14 mouse cellular contexts compared by ENCODE assay signal in genomic region chr7:127234777-127235176, GRCm38 (mm10). TPM values are rescaled to one million over a fixed set of nuclear protein-coding genes. Genes with fewer than 3 reads are reported as not detected.
DNase-seq lines count a peak whose midpoint lies in the region; ATAC-seq and TF ChIP-seq lines count a peak whose summit lies in the region.
"Had no signal": no experiment of that assay in that cellular context is flagged by ENCODE, and none has a peak within 500 bp of the region (broad histone marks: within the 10 kb centered on the region; RNA-seq: fewer than 3 reads in every experiment).

No protein-coding gene starts in this region.

- intact Hi-C loops in left cerebral cortex, postnatal 10 days (cut with DNase I), result no loop called here

- no peak overlapping the region for H3K27ac ChIP-seq in kidney, embryonic 14.5 days (ENCODE audit: low read depth, low read length)
- H3K27ac ChIP-seq in ES-Bruce4 (ENCODE audit: insufficient read depth, low read length), result peak overlapping the region; percentile 33; the same call in 1 of the 2 replicates
- H3K27ac ChIP-seq in embryonic facial prominence, embryonic 12.5 days, result no peak overlapping the region
- H3K27ac ChIP-seq in hindbrain, embryonic 16.5 days (ENCODE audit: low read depth, low read length), result no peak overlapping the region
- H3K27ac ChIP-seq: left cerebral cortex, adult 2 months had no signal

- no peak for ATAC-seq in kidney, embryonic 14.5 days (ENCODE audit: low FRiP score, low TSS enrichment)
- no peak for ATAC-seq in embryonic facial prominence, embryonic 12.5 days (ENCODE audit: insufficient number of reproducible peaks, insufficient read depth, low FRiP score, low TSS enrichment)
- ATAC-seq in hindbrain, embryonic 16.5 days, result no peak

- no peak overlapping the region for H3K9ac ChIP-seq in kidney, embryonic 14.5 days (ENCODE audit: low read depth, low read length)
- H3K9ac ChIP-seq in ES-Bruce4 (ENCODE audit: low read depth, poor library complexity, severe bottlenecking), result peak overlapping the region; percentile 95
- no peak overlapping the region for H3K9ac ChIP-seq in embryonic facial prominence, embryonic 12.5 days
- H3K9ac ChIP-seq in hindbrain, embryonic 16.5 days (ENCODE audit: low read depth, low read length), result no peak overlapping the region

- TF ChIP-seq EP300 in ES-Bruce4 (IDR thresholded peaks at IDR 0.05; ENCODE audit: insufficient read depth, low read depth, low read length), result no peak

- H3K4me3 ChIP-seq in kidney, embryonic 14.5 days (ENCODE audit: low read length), result no peak overlapping the region; the same call in 1 of the 2 replicates
- peak overlapping the region; percentile 78 for H3K4me3 ChIP-seq in ES-Bruce4 (ENCODE audit: low read depth, low read length)
- no peak overlapping the region for H3K4me3 ChIP-seq in embryonic facial prominence, embryonic 12.5 days
- H3K4me3 ChIP-seq in hindbrain, embryonic 16.5 days (ENCODE audit: low read length), result no peak overlapping the region
- H3K4me3 ChIP-seq: left cerebral cortex, adult 2 months had no signal

- H3K9me3 ChIP-seq in kidney, embryonic 14.5 days (ENCODE audit: control insufficient read depth, low read length), result no peaks in the 10 kb centered on the region
- H3K9me3 ChIP-seq in ES-Bruce4 (replicated peaks; ENCODE audit: control insufficient read depth, insufficient read depth, low read length, poor library complexity, severe bottlenecking), result no peaks in the 10 kb centered on the region
- no peaks in the 10 kb centered on the region for H3K9me3 ChIP-seq in embryonic facial prominence, embryonic 12.5 days
- H3K9me3 ChIP-seq in hindbrain, embryonic 16.5 days (ENCODE audit: control insufficient read depth, low read length), result no peaks in the 10 kb centered on the region

- no peaks in the 10 kb centered on the region for H3K27me3 ChIP-seq in kidney, embryonic 14.5 days (ENCODE audit: control insufficient read depth, insufficient read depth, low read length)
- H3K27me3 ChIP-seq in ES-Bruce4 (ENCODE audit: control insufficient read depth, insufficient read depth, low read length, poor library complexity, severe bottlenecking), result no peaks in the 10 kb centered on the region
- H3K27me3 ChIP-seq in embryonic facial prominence, embryonic 12.5 days, result no peaks in the 10 kb centered on the region
- H3K27me3 ChIP-seq in hindbrain, embryonic 16.5 days (replicated peaks; ENCODE audit: control insufficient read depth, insufficient read depth, low read length), result no peaks in the 10 kb centered on the region
- H3K27me3 ChIP-seq: CH12.LX had no signal

- TF ChIP-seq CTCF in ES-Bruce4 (IDR thresholded peaks at IDR 0.05; ENCODE audit: low read depth, low read length), result no peak

- no peak for DNase-seq in kidney, adult 18-20 months
- no peak for DNase-seq in left cerebral cortex, postnatal 10 days (ENCODE audit: extremely low spot score in 1 of 2, low spot score in 2 of 2)
- no peak for DNase-seq in layer of hippocampus, adult 9-10 months (ENCODE audit: low spot score)
- DNase-seq in spleen, adult 18-20 months, result no peak
- DNase-seq: cerebellum, postnatal 10 days; gastrocnemius, postnatal 25 days; lung, postnatal 36 days; thymus, postnatal 4 days had no signal

- H3K4me2 ChIP-seq in kidney, embryonic 14.5 days (replicated peaks; ENCODE audit: low read depth, low read length), result peak overlapping the region; percentile 67; the same call in 1 of the 2 replicates
- peak overlapping the region; percentile 72 for H3K4me2 ChIP-seq in embryonic facial prominence, embryonic 12.5 days (replicated peaks)
- peak overlapping the region; percentile 15; the same call in 1 of the 2 replicates for H3K4me2 ChIP-seq in hindbrain, embryonic 16.5 days (ENCODE audit: low read length)

- peaks cover 48% of the 10 kb centered on the region for H3K36me3 ChIP-seq in kidney, embryonic 14.5 days (ENCODE audit: control insufficient read depth, insufficient read depth, low read length)
- H3K36me3 ChIP-seq in ES-Bruce4 (ENCODE audit: control insufficient read depth, insufficient read depth, low read length, poor library complexity, severe bottlenecking), result peaks cover 37% of the 10 kb centered on the region
- H3K36me3 ChIP-seq in embryonic facial prominence, embryonic 12.5 days, result peaks cover 62% of the 10 kb centered on the region
- H3K36me3 ChIP-seq in hindbrain, embryonic 16.5 days (ENCODE audit: control insufficient read depth, insufficient read depth, low read length), result peaks cover 27% of the 10 kb centered on the region

- no peak for TF ChIP-seq POLR2A in ES-Bruce4 (IDR thresholded peaks at IDR 0.05; ENCODE audit: insufficient read depth, low read length)

- WGBS in kidney, embryonic 14.5 days, result 98% methylated on average over 2 of the region's 2 CpGs
- 96% methylated on average over 2 of the region's 2 CpGs for WGBS in embryonic facial prominence, embryonic 12.5 days
- WGBS in hindbrain, embryonic 16.5 days, result 87% methylated on average over 2 of the region's 2 CpGs

- H3K4me1 ChIP-seq in kidney, embryonic 14.5 days (ENCODE audit: control insufficient read depth, insufficient read depth, low read length), result peaks cover 13% of the 10 kb centered on the region
- H3K4me1 ChIP-seq in ES-Bruce4 (ENCODE audit: control insufficient read depth, insufficient read depth, low read length), result no peaks in the 10 kb centered on the region
- peaks cover 24% of the 10 kb centered on the region for H3K4me1 ChIP-seq in embryonic facial prominence, embryonic 12.5 days
- peaks cover 31% of the 10 kb centered on the region for H3K4me1 ChIP-seq in hindbrain, embryonic 16.5 days (ENCODE audit: control insufficient read depth, insufficient read depth, low read depth, low read length)

RNA-seq across cellular contexts. Expression of gene Sept1, which starts 1.8 kb away (rescaled TPM):
- 18.5 and 21.6 TPM in 2 replicates for polyA plus RNA-seq in kidney, embryonic 14.5 days (2014; fragmentation: Nextera tagmentation; extraction: Ambion mirVana)
- 210 and 229 TPM in 2 replicates for polyA plus RNA-seq in ES-Bruce4 (2011; ENCODE audit: insufficient read depth, insufficient read length, low read depth, missing spikeins)
- polyA plus RNA-seq in embryonic facial prominence, embryonic 12.5 days (2016; fragmentation: Nextera tagmentation; extraction: Ambion mirVana), result 34.0 and 39.7 TPM in 2 replicates
- 12.1 and 12.3 TPM in 2 replicates for polyA plus RNA-seq in hindbrain, embryonic 16.5 days (2015; fragmentation: Nextera tagmentation; extraction: Ambion mirVana)
- 1 to 10 TPM; 6.0 to 6.1 TPM for total RNA-seq in left cerebral cortex, postnatal 10 days (2021)

RNA-seq across cellular contexts. Expression of gene Zfp553, which starts 1.9 kb away (rescaled TPM):
- polyA plus RNA-seq in kidney, embryonic 14.5 days (2014; fragmentation: Nextera tagmentation; extraction: Ambion mirVana), result 23.0 and 26.2 TPM in 2 replicates
- 52.1 and 57.0 TPM in 2 replicates for polyA plus RNA-seq in ES-Bruce4 (2011; ENCODE audit: insufficient read depth, insufficient read length, low read depth, missing spikeins)
- polyA plus RNA-seq in embryonic facial prominence, embryonic 12.5 days (2016; fragmentation: Nextera tagmentation; extraction: Ambion mirVana), result 63.2 and 63.3 TPM in 2 replicates
- 42.7 and 49.1 TPM in 2 replicates for polyA plus RNA-seq in hindbrain, embryonic 16.5 days (2015; fragmentation: Nextera tagmentation; extraction: Ambion mirVana)
- 10 to 100 TPM; 16.6 to 18.4 TPM for total RNA-seq in left cerebral cortex, postnatal 10 days (2021)

RNA-seq across cellular contexts. Expression of gene Zfp771, which starts 9.3 kb away (rescaled TPM):
- polyA plus RNA-seq in kidney, embryonic 14.5 days (2014; fragmentation: Nextera tagmentation; extraction: Ambion mirVana), result 59.3 and 94.9 TPM in 2 replicates
- 8.2 and 8.7 TPM in 2 replicates for polyA plus RNA-seq in ES-Bruce4 (2011; ENCODE audit: insufficient read depth, insufficient read length, low read depth, missing spikeins)
- polyA plus RNA-seq in embryonic facial prominence, embryonic 12.5 days (2016; fragmentation: Nextera tagmentation; extraction: Ambion mirVana), result 82.9 and 89.3 TPM in 2 replicates
- 76.8 and 82.6 TPM in 2 replicates for polyA plus RNA-seq in hindbrain, embryonic 16.5 days (2015; fragmentation: Nextera tagmentation; extraction: Ambion mirVana)
- 10 to 100 TPM; 53.6 to 65.0 TPM for total RNA-seq in left cerebral cortex, postnatal 10 days (2021)

RNA-seq across cellular contexts. Expression of gene Dctpp1, which starts 25.7 kb away (rescaled TPM):
- polyA plus RNA-seq in kidney, embryonic 14.5 days (2014; fragmentation: Nextera tagmentation; extraction: Ambion mirVana), result 252 and 290 TPM in 2 replicates
- polyA plus RNA-seq in ES-Bruce4 (2011; ENCODE audit: insufficient read depth, insufficient read length, low read depth, missing spikeins), result 133 and 135 TPM in 2 replicates
- polyA plus RNA-seq in embryonic facial prominence, embryonic 12.5 days (2016; fragmentation: Nextera tagmentation; extraction: Ambion mirVana), result 196 and 203 TPM in 2 replicates
- polyA plus RNA-seq in hindbrain, embryonic 16.5 days (2015; fragmentation: Nextera tagmentation; extraction: Ambion mirVana), result 118 and 122 TPM in 2 replicates
- total RNA-seq in left cerebral cortex, postnatal 10 days (2021), result 10 to 100 TPM; 40.7 to 40.9 TPM

RNA-seq across cellular contexts. Expression of gene Mylpf, which starts 26.1 kb away (rescaled TPM):
- 10.3 and 11.2 TPM in 2 replicates for polyA plus RNA-seq in kidney, embryonic 14.5 days (2014; fragmentation: Nextera tagmentation; extraction: Ambion mirVana)
- polyA plus RNA-seq in ES-Bruce4 (2011; ENCODE audit: insufficient read depth, insufficient read length, low read depth, missing spikeins), result 278 and 351 TPM in 2 replicates
- polyA plus RNA-seq in embryonic facial prominence, embryonic 12.5 days (2016; fragmentation: Nextera tagmentation; extraction: Ambion mirVana), result 65.2 and 79.2 TPM in 2 replicates
- 3.5 and 47.0 TPM in 2 replicates for polyA plus RNA-seq in hindbrain, embryonic 16.5 days (2015; fragmentation: Nextera tagmentation; extraction: Ambion mirVana)
- total RNA-seq in left cerebral cortex, postnatal 10 days (2021), result 1 to 10 TPM in 1 of 2 experiments, not detected in 1; 1.2 TPM

Comparison
In these comparisons a context has a peak if more than half of its experiments do, and no peak if none do; other contexts are left out.
1. H3K4me2 ChIP-seq: peak in every context shown above with its lines; median percentile 72 in embryonic facial prominence, embryonic 12.5 days; 67 in kidney, embryonic 14.5 days; 15 in hindbrain, embryonic 16.5 days.